Mouse (Mus musculus) hindbrain, embryonic 12.5 days (tissue): ENCODE measurements at regions not wholly inside any gene's neighbourhood (a gene's known extent, or its start where the extent isn't known, plus 50 kb on each side); places are given as distances from the start of the nearest gene placed in this dataset.

ENCODE experiments used
- ATAC-seq: fragments of 200-750 bp; cut with Nextera tagmentation; 2 replicates; pipeline ENCODE4 v1.8.0; 2017; ENCODE audit warnings: moderate TSS enrichment; ENCODE audit not compliant: low FRiP score
- H3K27ac ChIP-seq: fragments of 300-500 bp; sonication (generic); 2 replicates; pipeline ENCODE4 v1.5.1; 2016; ENCODE audit warnings: mild to moderate bottlenecking
- H3K27me3 ChIP-seq: fragments of 300-500 bp; sonication (generic); 2 replicates; pipeline ENCODE4 v1.6.1; 2016; ENCODE audit warnings: mild to moderate bottlenecking
- H3K36me3 ChIP-seq: fragments of 300-500 bp; sonication (generic); 2 replicates; pipeline ENCODE4 v1.6.1; 2016; ENCODE audit warnings: mild to moderate bottlenecking
- H3K4me1 ChIP-seq: fragments of 300-500 bp; sonication (generic); 2 replicates; pipeline ENCODE4 v1.6.1; 2016
- H3K4me2 ChIP-seq: fragments of 300-500 bp; sonication (generic); replicated peaks from 2 replicates; pipeline ENCODE4 v1.6.1; 2016; ENCODE audit warnings: mild to moderate bottlenecking
- H3K4me3 ChIP-seq: fragments of 300-500 bp; sonication (generic); 2 replicates; pipeline ENCODE4 v1.5.1; 2016; ENCODE audit warnings: mild to moderate bottlenecking
- H3K9ac ChIP-seq: fragments of 300-500 bp; sonication (generic); 2 replicates; pipeline ENCODE4 v1.6.1; 2016; ENCODE audit warnings: mild to moderate bottlenecking, moderate library complexity
- H3K9me3 ChIP-seq: fragments of 300-500 bp; sonication (generic); replicated peaks from 2 replicates; pipeline ENCODE4 v1.6.1; 2016; ENCODE audit warnings: mild to moderate bottlenecking
- WGBS: fragments of 180-500 bp; shearing (Covaris S2); methylation state at CpG from one replicate; pipeline ENCODE4 v1.1.7; 2016; 5-methylcytosine and 5-hydroxymethylcytosine counted together

GRCm38 (mm10) chr14:24550763-24551471 lies 64.0 kb downstream of the Rps24 start:
- H3K9me3 ChIP-seq, result no peaks in the 10 kb centered on the region; the same call in 1 of the 2 replicates
- WGBS, result 25% methylated on average over 7 of the region's 7 CpGs
- H3K27ac ChIP-seq, result peak overlapping the region; percentile 90
- peaks cover 14% of the 10 kb centered on the region; the same call in 1 of the 2 replicates for H3K4me1 ChIP-seq
- ATAC-seq, result peak; percentile 98
- H3K4me2 ChIP-seq, result no peak overlapping the region
- H3K9ac ChIP-seq, result no peak overlapping the region
- no peak overlapping the region for H3K4me3 ChIP-seq
- no peaks in the 10 kb centered on the region for H3K27me3 ChIP-seq
- no peaks in the 10 kb centered on the region for H3K36me3 ChIP-seq

- Histone ChIP-seq H3K9ac (no peak overlapping the region), H3K9me3 (no peaks in the 10 kb centered on the region; the same call in 1 of the 2 replicates), H3K36me3 (no peaks in the 10 kb centered on the region), H3K27ac (peak overlapping the region; percentile 90), H3K4me1 (peaks cover 14% of the 10 kb centered on the region; the same call in 1 of the 2 replicates), H3K27me3 (no peaks in the 10 kb centered on the region), H3K4me2 (no peak overlapping the region), H3K4me3 (no peak overlapping the region)
- no peak for ATAC-seq
- whole genome bisulfite sequencing, result 66% methylated on average over 3 of the region's 3 CpGs
These were observed 64.5 kb downstream of the Rps24 start for GRCm38 (mm10) chr14:24551472-24551783.

- WGBS, result 69% methylated on average over 9 of the region's 9 CpGs
- ATAC-seq, result no peak
These were observed 78.1 kb downstream of the Rps24 start for GRCm38 (mm10) chr14:24564801-24565624.

GRCm38 (mm10) chr14:24565718-24566322 lies 78.9 kb downstream of the Rps24 start:
- Histone ChIP-seq H3K36me3 (no peaks in the 10 kb centered on the region), H3K27ac (0 out of 2 replicates have a peak overlapping the region, but pooled peaks have one; percentile 7)
- ATAC-seq, result 0 out of 2 replicates have a peak, but pooled peaks have one; percentile 40

More at GRCm38 (mm10) chr14:24564801-24565624, 78.1 kb downstream of the Rps24 start:
- H3K27ac ChIP-seq, result no peak overlapping the region
- no peaks in the 10 kb centered on the region for H3K27me3 ChIP-seq
- H3K4me3 ChIP-seq, result no peak overlapping the region
- H3K4me1 ChIP-seq, result peaks cover 13% of the 10 kb centered on the region
- no peak overlapping the region for H3K9ac ChIP-seq
- no peak overlapping the region for H3K4me2 ChIP-seq
- no peaks in the 10 kb centered on the region for H3K9me3 ChIP-seq
- no peaks in the 10 kb centered on the region for H3K36me3 ChIP-seq

GRCm38 (mm10) chr14:24575111-24575510 lies 88.2 kb downstream of the Rps24 start:
- Histone ChIP-seq H3K36me3 (no peaks in the 10 kb centered on the region), H3K4me2 (no peak overlapping the region), H3K4me3 (no peak overlapping the region), H3K9me3 (no peaks in the 10 kb centered on the region), H3K9ac (no peak overlapping the region), H3K27ac (no peak overlapping the region), H3K27me3 (no peaks in the 10 kb centered on the region), H3K4me1 (peaks cover 24% of the 10 kb centered on the region)
- no peak for ATAC-seq
- 81% methylated on average over 5 of the region's 5 CpGs for WGBS

More at GRCm38 (mm10) chr14:24565718-24566322, 78.9 kb downstream of the Rps24 start:
- H3K4me2 ChIP-seq, result no peak overlapping the region
- no peak overlapping the region for H3K9ac ChIP-seq
- no peak overlapping the region for H3K4me3 ChIP-seq
- no peaks in the 10 kb centered on the region for H3K27me3 ChIP-seq
- H3K9me3 ChIP-seq, result no peaks in the 10 kb centered on the region
- 62% methylated on average over 10 of the region's 10 CpGs for whole genome bisulfite sequencing
- peaks cover 13% of the 10 kb centered on the region for H3K4me1 ChIP-seq

GRCm38 (mm10) chr14:24578535-24579111 lies 91.7 kb downstream of the Rps24 start:
- Histone ChIP-seq H3K4me1 (peaks cover 24% of the 10 kb centered on the region), H3K9me3 (no peaks in the 10 kb centered on the region), H3K27me3 (no peaks in the 10 kb centered on the region), H3K27ac (peak overlapping the region; percentile 90), H3K36me3 (no peaks in the 10 kb centered on the region), H3K4me3 (no peak overlapping the region), H3K9ac (no peak overlapping the region; the same call in 1 of the 2 replicates), H3K4me2 (no peak overlapping the region)
- peak; percentile 96 for ATAC-seq
- 23% methylated on average over 7 of the region's 7 CpGs for WGBS

- Histone ChIP-seq H3K4me3 (no peak overlapping the region), H3K27ac (peak overlapping the region; percentile 90), H3K4me1 (peaks cover 24% of the 10 kb centered on the region), H3K4me2 (no peak overlapping the region), H3K36me3 (no peaks in the 10 kb centered on the region), H3K9ac (peak overlapping the region; percentile 33; the same call in 1 of the 2 replicates), H3K9me3 (no peaks in the 10 kb centered on the region), H3K27me3 (no peaks in the 10 kb centered on the region)
- no peak for ATAC-seq
- WGBS, result 13% methylated on average over 9 of the region's 9 CpGs
These were observed 92.3 kb downstream of the Rps24 start for GRCm38 (mm10) chr14:24579153-24579795.

- H3K36me3 ChIP-seq, result no peaks in the 10 kb centered on the region
- no peaks in the 10 kb centered on the region for H3K9me3 ChIP-seq
- no peak for ATAC-seq
- peak overlapping the region; percentile 84 for H3K27ac ChIP-seq
- H3K4me3 ChIP-seq, result no peak overlapping the region
- no peaks in the 10 kb centered on the region for H3K27me3 ChIP-seq
- peaks cover 7% of the 10 kb centered on the region for H3K4me1 ChIP-seq
- H3K9ac ChIP-seq, result no peak overlapping the region
- H3K4me2 ChIP-seq, result no peak overlapping the region
- WGBS, result 62% methylated on average over 7 of the region's 7 CpGs
These were observed 99.4 kb downstream of the Rps24 start for GRCm38 (mm10) chr14:24586133-24586908.

- ATAC-seq, result peak; percentile 50; the same call in 1 of the 2 replicates
- no peak overlapping the region for H3K4me3 ChIP-seq
- H3K4me2 ChIP-seq, result no peak overlapping the region
- 76% methylated on average over 12 of the region's 12 CpGs for WGBS
- no peaks in the 10 kb centered on the region for H3K27me3 ChIP-seq
- peak overlapping the region; percentile 84 for H3K27ac ChIP-seq
- H3K4me1 ChIP-seq, result peaks cover 7% of the 10 kb centered on the region
- no peaks in the 10 kb centered on the region for H3K36me3 ChIP-seq
- H3K9me3 ChIP-seq, result no peaks in the 10 kb centered on the region
- H3K9ac ChIP-seq, result no peak overlapping the region
These were observed 100.2 kb downstream of the Rps24 start for GRCm38 (mm10) chr14:24586982-24587672.

GRCm38 (mm10) chr14:24588041-24588440 lies 101.1 kb downstream of the Rps24 start:
- ATAC-seq, result no peak
- H3K27me3 ChIP-seq, result no peaks in the 10 kb centered on the region
- no peak overlapping the region for H3K4me2 ChIP-seq
- no peak overlapping the region for H3K9ac ChIP-seq
- peaks cover 7% of the 10 kb centered on the region for H3K4me1 ChIP-seq
- no peaks in the 10 kb centered on the region for H3K36me3 ChIP-seq
- H3K4me3 ChIP-seq, result no peak overlapping the region
- 0 out of 2 replicates have a peak overlapping the region, but pooled peaks have one; percentile 84 for H3K27ac ChIP-seq
- no peaks in the 10 kb centered on the region for H3K9me3 ChIP-seq
- WGBS, result 77% methylated on average over 3 of the region's 3 CpGs
